In genomic region chr6:52887541-52888203, GRCm38 (mm10) we compare ENCODE assay signal across 15 mouse cellular contexts.
DNase-seq lines count a peak whose midpoint lies in the region; ATAC-seq and TF ChIP-seq lines count a peak whose summit lies in the region.
"Had no signal": no experiment of that assay in that cellular context is flagged by ENCODE, and none has a peak within 500 bp of the region (broad histone marks: within the 10 kb centered on the region; RNA-seq: fewer than 3 reads in every experiment).

No protein-coding gene starts in this region.

- no peak overlapping the region for H3K9ac ChIP-seq in hindbrain, postnatal 0 days (replicated peaks; ENCODE audit: low read length)
- H3K9ac ChIP-seq: heart, embryonic 15.5 days; intestine, embryonic 15.5 days; liver, embryonic 15.5 days had no signal

- no peak overlapping the region for H3K4me3 ChIP-seq in hindbrain, postnatal 0 days (ENCODE audit: low read length)
- H3K4me3 ChIP-seq in hindbrain, embryonic 10.5 days = no peak overlapping the region
- H3K4me3 ChIP-seq in limb, embryonic 10.5 days = no peak overlapping the region
- H3K4me3 ChIP-seq in embryonic facial prominence, embryonic 10.5 days = no peak overlapping the region
- H3K4me3 ChIP-seq: heart, embryonic 15.5 days; intestine, embryonic 15.5 days; liver, embryonic 15.5 days had no signal

- no peaks in the 10 kb centered on the region for H3K27me3 ChIP-seq in hindbrain, postnatal 0 days (ENCODE audit: insufficient read depth, low read length)
- H3K27me3 ChIP-seq in hindbrain, embryonic 10.5 days (ENCODE audit: insufficient read depth, poor library complexity, severe bottlenecking) = no peaks in the 10 kb centered on the region
- 0 out of 2 replicates have a peak, but pooled peaks cover 3% of the 10 kb centered on the region for H3K27me3 ChIP-seq in limb, embryonic 10.5 days (ENCODE audit: low read depth, poor library complexity, severe bottlenecking)
- no peaks in the 10 kb centered on the region for H3K27me3 ChIP-seq in embryonic facial prominence, embryonic 10.5 days (replicated peaks; ENCODE audit: low read depth, poor library complexity, severe bottlenecking)
- H3K27me3 ChIP-seq: heart, embryonic 15.5 days; intestine, embryonic 15.5 days; liver, embryonic 15.5 days had no signal

- peak overlapping the region; percentile 45; the same call in 1 of the 2 replicates for H3K27ac ChIP-seq in hindbrain, postnatal 0 days
- H3K27ac ChIP-seq in hindbrain, embryonic 10.5 days = no peak overlapping the region
- peak overlapping the region; percentile 53; the same call in 1 of the 2 replicates for H3K27ac ChIP-seq in limb, embryonic 10.5 days
- H3K27ac ChIP-seq in embryonic facial prominence, embryonic 10.5 days (replicated peaks) = no peak overlapping the region
- H3K27ac ChIP-seq: heart, embryonic 15.5 days; intestine, embryonic 15.5 days; liver, embryonic 15.5 days; macrophage had no signal

- H3K36me3 ChIP-seq in hindbrain, postnatal 0 days (ENCODE audit: insufficient read depth, low read length) = no peaks in the 10 kb centered on the region
- no peaks in the 10 kb centered on the region for H3K36me3 ChIP-seq in hindbrain, embryonic 10.5 days
- no peaks in the 10 kb centered on the region for H3K36me3 ChIP-seq in limb, embryonic 10.5 days
- H3K36me3 ChIP-seq in embryonic facial prominence, embryonic 10.5 days (replicated peaks) = no peaks in the 10 kb centered on the region
- H3K36me3 ChIP-seq: heart, embryonic 15.5 days; intestine, embryonic 15.5 days; liver, embryonic 15.5 days had no signal

- no peaks in the 10 kb centered on the region; the same call in 1 of the 2 replicates for H3K4me1 ChIP-seq in hindbrain, postnatal 0 days (ENCODE audit: insufficient read depth, low read length)
- H3K4me1 ChIP-seq in hindbrain, embryonic 10.5 days (replicated peaks) = peaks cover 14% of the 10 kb centered on the region
- peaks cover 56% of the 10 kb centered on the region for H3K4me1 ChIP-seq in limb, embryonic 10.5 days
- H3K4me1 ChIP-seq in embryonic facial prominence, embryonic 10.5 days = 0 out of 2 replicates have a peak, but pooled peaks cover 4% of the 10 kb centered on the region
- H3K4me1 ChIP-seq: heart, embryonic 15.5 days; intestine, embryonic 15.5 days; liver, embryonic 15.5 days had no signal

- ATAC-seq in hindbrain, postnatal 0 days = peak; percentile 70; the same call in 1 of the 2 replicates
- ATAC-seq: intestine, embryonic 15.5 days had no signal

- TF ChIP-seq CTCF in hindbrain, postnatal 0 days (IDR thresholded peaks at IDR 0.05; ENCODE audit: low read depth) = peak; percentile 16

- WGBS in hindbrain, postnatal 0 days = 41% methylated on average over 4 of the region's 4 CpGs
- WGBS in hindbrain, embryonic 10.5 days = 75% methylated on average over 4 of the region's 4 CpGs
- WGBS in limb, embryonic 10.5 days = 82% methylated on average over 4 of the region's 4 CpGs
- 82% methylated on average over 4 of the region's 4 CpGs for WGBS in embryonic facial prominence, embryonic 10.5 days

- H3K4me2 ChIP-seq in hindbrain, postnatal 0 days (ENCODE audit: low read depth, low read length) = no peak overlapping the region
- H3K4me2 ChIP-seq: heart, embryonic 15.5 days; intestine, embryonic 15.5 days; liver, embryonic 15.5 days had no signal

- peak; percentile 20 for DNase-seq in adrenal gland, postnatal 25 days
- DNase-seq in adrenal gland, postnatal 10 days = no peak
- peak; percentile 56 for DNase-seq in hindbrain, postnatal 0 days (ENCODE audit: low spot score)
- DNase-seq in hindbrain, embryonic 10.5 days (ENCODE audit: low spot score) = no peak
- DNase-seq in cerebellum, adult 11-12 months = peak; percentile 93
- no peak for DNase-seq in limb, embryonic 10.5 days (ENCODE audit: low spot score)
- DNase-seq in embryonic facial prominence, embryonic 10.5 days (ENCODE audit: low spot score) = no peak
- DNase-seq in gastrocnemius, postnatal 4 days (ENCODE audit: low spot score in 2 of 2) = no peak
- DNase-seq: gastrocnemius, postnatal 25 days; right cerebral cortex, postnatal 4 days; thymus, postnatal 36 days had no signal

- no peaks in the 10 kb centered on the region for H3K9me3 ChIP-seq in hindbrain, postnatal 0 days (ENCODE audit: low read length)
- H3K9me3 ChIP-seq in hindbrain, embryonic 10.5 days = no peaks in the 10 kb centered on the region
- H3K9me3 ChIP-seq in limb, embryonic 10.5 days (replicated peaks) = no peaks in the 10 kb centered on the region
- no peaks in the 10 kb centered on the region for H3K9me3 ChIP-seq in embryonic facial prominence, embryonic 10.5 days
- H3K9me3 ChIP-seq: heart, embryonic 15.5 days; intestine, embryonic 15.5 days; liver, embryonic 15.5 days had no signal

Comparison
In these comparisons a context has a peak if more than half of its experiments do, and no peak if none do; other contexts are left out.
1. DNase-seq: peak in adrenal gland, postnatal 25 days (single experiment), hindbrain, postnatal 0 days (single experiment) and cerebellum, adult 11-12 months (single experiment); none in adrenal gland, postnatal 10 days (single experiment), hindbrain, embryonic 10.5 days (single experiment), limb, embryonic 10.5 days (single experiment), embryonic facial prominence, embryonic 10.5 days (single experiment) and gastrocnemius, postnatal 4 days (0 of 2).
2. H3K27ac ChIP-seq: peak in hindbrain, postnatal 0 days (single experiment) and limb, embryonic 10.5 days (single experiment); none in hindbrain, embryonic 10.5 days (single experiment) and embryonic facial prominence, embryonic 10.5 days (single experiment).